Mouse (Mus musculus) neural tube, embryonic 13.5 days (tissue): ENCODE data around the gene Bcor. TPM values are rescaled to one million over a fixed set of nuclear protein-coding genes. Genes with fewer than 3 reads are reported as not detected.
A peak's percentile ranks its signal among the peaks of the same experiment; 100 is the strongest.

Experiments used
- ATAC-seq: fragments of 200-750 bp; cut with Nextera tagmentation; 2 replicates; pipeline ENCODE4 v1.8.0; 2017; ENCODE audit warnings: low read depth, mild to moderate bottlenecking, moderate TSS enrichment, moderate library complexity
- H3K27ac ChIP-seq: fragments of 300-500 bp; sonication (generic); replicated peaks from 2 replicates; pipeline ENCODE4 v1.5.1; 2015; ENCODE audit warnings: moderate library complexity, mild to moderate bottlenecking, inconsistent platforms
- H3K27me3 ChIP-seq: fragments of 300-500 bp; sonication (generic); 2 replicates; pipeline ENCODE4 v1.6.1; 2015; ENCODE audit warnings: mild to moderate bottlenecking, inconsistent platforms
- H3K36me3 ChIP-seq: fragments of 300-500 bp; sonication (generic); 2 replicates; pipeline ENCODE4 v1.6.1; 2015; ENCODE audit warnings: mild to moderate bottlenecking, inconsistent platforms
- H3K4me1 ChIP-seq: fragments of 300-500 bp; sonication (generic); replicated peaks from 2 replicates; pipeline ENCODE4 v1.6.1; 2015; ENCODE audit warnings: inconsistent platforms
- H3K4me2 ChIP-seq: fragments of 300-500 bp; sonication (generic); 2 replicates; pipeline ENCODE4 v1.6.1; 2015; ENCODE audit warnings: inconsistent platforms, mild to moderate bottlenecking, moderate library complexity
- H3K4me3 ChIP-seq: fragments of 300-500 bp; sonication (generic); 2 replicates; pipeline ENCODE4 v1.5.1; 2015; ENCODE audit warnings: mild to moderate bottlenecking, inconsistent platforms
- H3K9ac ChIP-seq: fragments of 300-500 bp; sonication (generic); 2 replicates; pipeline ENCODE4 v1.6.1; 2015; ENCODE audit warnings: moderate library complexity, mild to moderate bottlenecking, inconsistent platforms
- H3K9me3 ChIP-seq: fragments of 300-500 bp; sonication (generic); 2 replicates; pipeline ENCODE4 v1.6.1; 2016; ENCODE audit warnings: inconsistent platforms
- WGBS: fragments of 180-500 bp; shearing (Covaris S2); methylation state at CpG from one replicate; pipeline ENCODE4 v1.1.7; 2015; 5-methylcytosine and 5-hydroxymethylcytosine counted together
- polyA plus RNA-seq: library from polyadenylated mRNA; unstranded; fragments of >200 nt; fragmentation: Nextera tagmentation; extraction: Ambion mirVana; gene quantifications from 2 replicates; pipeline ENCODE4 v1.2.1, GENCODE M21; 2015

The Bcor gene
- polyA plus RNA-seq, 1 experiment from 2014 or later, result 18.4 TPM

- H3K9ac ChIP-seq, result peak overlapping the region; percentile 62
- no peak for ATAC-seq
- H3K9me3 ChIP-seq, result no peaks in the 10 kb centered on the region
- H3K27me3 ChIP-seq, result peaks cover 74% of the 10 kb centered on the region
- peak overlapping the region; percentile 30 for H3K4me3 ChIP-seq
- H3K27ac ChIP-seq, result peak overlapping the region; percentile 49; the same call in 1 of the 2 replicates
- under 1% methylated on average over 46 of the region's 51 CpGs for WGBS
- H3K36me3 ChIP-seq, result no peaks in the 10 kb centered on the region
- peak overlapping the region; percentile 56 for H3K4me2 ChIP-seq
- peaks cover 44% of the 10 kb centered on the region for H3K4me1 ChIP-seq
Observed at GRCm38 (mm10) chrX:12140086-12140740, 19.9 kb downstream of the Bcor start.

DNA sequence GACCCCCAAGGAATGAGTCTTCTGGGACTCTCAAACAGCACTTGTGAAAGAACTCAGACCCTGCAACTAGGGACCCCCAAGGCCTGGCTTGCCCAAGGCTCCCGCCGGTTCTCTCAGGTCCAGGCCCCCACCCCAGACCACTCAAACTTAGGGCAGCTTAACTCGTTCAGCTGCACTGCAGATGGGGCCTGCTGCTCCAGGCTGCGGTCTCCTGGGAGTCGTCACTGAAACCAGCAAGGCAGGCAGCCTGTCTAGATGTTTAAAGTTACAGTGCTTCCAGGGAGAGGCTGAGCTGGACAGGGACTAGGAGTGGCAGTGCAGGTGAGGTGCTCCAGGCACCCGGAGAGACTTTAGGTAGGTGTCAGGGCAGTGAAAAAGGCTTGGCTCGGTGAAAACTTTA lies 21.9 kb downstream of the Bcor start:
- peak overlapping the region; percentile 96; the same call in 1 of the 2 replicates for H3K27ac ChIP-seq
- WGBS, result 16% methylated on average over 7 of the region's 7 CpGs
- no peak overlapping the region for H3K9ac ChIP-seq
- no peak for ATAC-seq
- no peak overlapping the region for H3K4me2 ChIP-seq
- peaks cover 88% of the 10 kb centered on the region for H3K27me3 ChIP-seq
- H3K36me3 ChIP-seq, result no peaks in the 10 kb centered on the region
- H3K4me3 ChIP-seq, result no peak overlapping the region
- no peaks in the 10 kb centered on the region for H3K9me3 ChIP-seq
- peaks cover 58% of the 10 kb centered on the region for H3K4me1 ChIP-seq

- 2% methylated on average over 23 of the region's 25 CpGs for WGBS
- Histone ChIP-seq H3K36me3 (no peaks in the 10 kb centered on the region), H3K9me3 (no peaks in the 10 kb centered on the region), H3K9ac (peak overlapping the region; percentile 71), H3K4me2 (peak overlapping the region; percentile 69), H3K27ac (peak overlapping the region; percentile 96), H3K4me1 (peaks cover 61% of the 10 kb centered on the region), H3K27me3 (peaks cover 89% of the 10 kb centered on the region), H3K4me3 (peak overlapping the region; percentile 40)
- peak; percentile 13 for ATAC-seq
Observed at GRCm38 (mm10) chrX:12137121-12137521, 23.0 kb downstream of the Bcor start.

DNA sequence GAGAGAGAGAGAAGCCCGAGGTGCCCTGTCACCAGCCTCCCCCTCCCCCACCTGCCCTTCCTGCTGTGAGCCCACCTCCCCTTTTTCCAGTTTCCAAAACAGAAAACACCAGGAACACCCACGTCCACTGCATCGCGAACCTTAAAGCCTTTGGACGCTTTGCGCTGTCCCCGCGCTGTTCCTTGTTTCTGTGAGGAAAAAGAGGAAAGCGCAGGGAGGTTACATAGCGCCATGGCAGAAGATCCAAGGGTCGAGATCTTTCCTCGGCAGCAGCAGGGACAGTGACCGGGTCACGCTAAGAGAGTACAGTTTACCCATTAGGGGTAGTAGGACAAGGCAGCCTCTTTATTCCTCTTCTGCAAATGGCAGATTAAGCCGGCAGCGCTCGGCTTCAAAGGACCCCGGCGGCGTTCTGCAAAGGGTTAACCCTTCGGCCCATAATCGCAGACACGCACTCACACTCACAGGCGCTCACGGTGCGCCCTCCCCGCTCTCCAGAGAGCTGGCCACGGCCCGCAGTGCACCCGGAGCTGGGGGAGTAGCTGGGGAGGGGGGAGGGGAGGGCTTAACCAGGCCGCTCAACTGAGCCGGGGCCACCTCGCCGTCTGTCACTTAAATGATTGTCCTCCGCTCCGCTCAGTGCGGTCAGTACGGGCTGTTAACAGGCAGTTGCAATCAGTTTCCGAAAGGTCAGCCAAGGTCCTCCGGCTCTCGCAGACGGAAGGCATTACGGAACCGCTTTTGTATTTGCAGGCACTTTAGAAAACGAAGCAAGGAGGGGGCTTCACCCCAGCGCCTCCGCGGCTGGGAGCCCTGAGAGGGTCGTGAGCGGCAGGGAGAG lies 23.7 kb downstream of the Bcor start:
- H3K27ac ChIP-seq, result peak overlapping the region; percentile 96
- peak overlapping the region; percentile 71 for H3K9ac ChIP-seq
- peaks cover 88% of the 10 kb centered on the region for H3K27me3 ChIP-seq
- H3K4me3 ChIP-seq, result peak overlapping the region; percentile 40
- H3K36me3 ChIP-seq, result no peaks in the 10 kb centered on the region
- WGBS, result under 1% methylated on average over 47 of the region's 50 CpGs
- H3K4me1 ChIP-seq, result peaks cover 62% of the 10 kb centered on the region
- H3K9me3 ChIP-seq, result no peaks in the 10 kb centered on the region
- ATAC-seq, result peak; percentile 17; the same call in 1 of the 2 replicates
- H3K4me2 ChIP-seq, result peak overlapping the region; percentile 69

- peak; percentile 58 for ATAC-seq
- H3K27ac ChIP-seq, result peak overlapping the region; percentile 96
- peaks cover 70% of the 10 kb centered on the region for H3K4me1 ChIP-seq
- H3K9me3 ChIP-seq, result no peaks in the 10 kb centered on the region
- WGBS, result 1% methylated on average over 43 of the region's 75 CpGs
- peak overlapping the region; percentile 40 for H3K4me3 ChIP-seq
- peak overlapping the region; percentile 69 for H3K4me2 ChIP-seq
- peak overlapping the region; percentile 71 for H3K9ac ChIP-seq
- H3K36me3 ChIP-seq, result no peaks in the 10 kb centered on the region
- H3K27me3 ChIP-seq, result peaks cover 88% of the 10 kb centered on the region
Observed at GRCm38 (mm10) chrX:12135121-12136111, 24.7 kb downstream of the Bcor start.

DNA sequence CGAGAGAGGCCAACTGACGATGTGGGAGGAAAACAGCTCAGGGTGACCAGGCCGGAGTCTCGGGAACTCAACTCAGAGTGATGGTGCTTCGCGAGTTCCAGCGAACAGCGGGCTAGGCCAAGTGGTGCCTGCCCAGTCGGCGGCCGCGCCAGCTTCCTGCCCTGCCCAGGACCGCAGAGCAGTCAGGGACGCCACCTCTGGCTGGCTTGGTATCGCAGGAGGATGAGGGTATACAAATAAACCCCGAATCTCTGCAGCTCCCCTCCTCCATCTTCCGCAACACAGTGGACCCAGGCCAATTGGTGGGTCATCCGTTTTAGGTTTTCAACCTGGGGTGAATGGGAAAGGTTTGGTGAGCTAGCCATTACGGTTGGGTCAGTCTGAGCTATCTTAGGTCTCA lies 25.6 kb downstream of the Bcor start:
- WGBS, result 2% methylated on average over 19 of the region's 19 CpGs
- peaks cover 88% of the 10 kb centered on the region for H3K27me3 ChIP-seq
- no peaks in the 10 kb centered on the region for H3K36me3 ChIP-seq
- peak overlapping the region; percentile 96 for H3K27ac ChIP-seq
- no peak for ATAC-seq
- no peaks in the 10 kb centered on the region for H3K9me3 ChIP-seq
- peak overlapping the region; percentile 69 for H3K4me2 ChIP-seq
- H3K4me1 ChIP-seq, result peaks cover 70% of the 10 kb centered on the region
- H3K4me3 ChIP-seq, result peak overlapping the region; percentile 40; the same call in 1 of the 2 replicates
- peak overlapping the region; percentile 71 for H3K9ac ChIP-seq

DNA sequence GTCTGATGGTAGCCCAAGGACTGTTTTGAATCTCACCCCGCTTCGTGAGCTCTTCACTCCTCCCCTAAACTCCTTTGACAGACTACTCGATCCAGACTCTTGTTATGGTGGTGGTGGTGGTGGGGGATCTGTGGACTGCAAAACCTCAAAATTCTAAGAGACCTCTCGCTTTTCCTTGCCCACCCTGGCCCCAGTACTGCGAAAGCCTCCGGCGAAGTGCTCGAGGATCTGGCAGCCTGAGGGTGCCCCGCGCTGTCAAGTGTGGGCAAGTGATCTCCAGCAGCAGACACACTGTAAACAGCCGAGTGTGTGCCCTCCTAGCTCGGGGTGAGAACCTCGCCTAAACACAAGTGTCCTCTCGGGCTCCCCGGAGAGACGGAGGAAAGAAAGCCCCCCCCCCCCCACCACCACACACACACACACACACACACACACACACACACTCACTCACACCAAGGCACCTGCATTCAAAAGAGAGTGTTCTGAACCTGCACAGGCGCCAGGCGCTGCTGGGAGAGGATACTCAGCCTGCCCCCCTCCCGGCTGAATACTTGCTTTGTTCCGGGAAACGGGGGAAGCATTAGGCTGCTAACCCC lies 26.2 kb downstream of the Bcor start:
- H3K27ac ChIP-seq, result peak overlapping the region; percentile 96

DNA sequence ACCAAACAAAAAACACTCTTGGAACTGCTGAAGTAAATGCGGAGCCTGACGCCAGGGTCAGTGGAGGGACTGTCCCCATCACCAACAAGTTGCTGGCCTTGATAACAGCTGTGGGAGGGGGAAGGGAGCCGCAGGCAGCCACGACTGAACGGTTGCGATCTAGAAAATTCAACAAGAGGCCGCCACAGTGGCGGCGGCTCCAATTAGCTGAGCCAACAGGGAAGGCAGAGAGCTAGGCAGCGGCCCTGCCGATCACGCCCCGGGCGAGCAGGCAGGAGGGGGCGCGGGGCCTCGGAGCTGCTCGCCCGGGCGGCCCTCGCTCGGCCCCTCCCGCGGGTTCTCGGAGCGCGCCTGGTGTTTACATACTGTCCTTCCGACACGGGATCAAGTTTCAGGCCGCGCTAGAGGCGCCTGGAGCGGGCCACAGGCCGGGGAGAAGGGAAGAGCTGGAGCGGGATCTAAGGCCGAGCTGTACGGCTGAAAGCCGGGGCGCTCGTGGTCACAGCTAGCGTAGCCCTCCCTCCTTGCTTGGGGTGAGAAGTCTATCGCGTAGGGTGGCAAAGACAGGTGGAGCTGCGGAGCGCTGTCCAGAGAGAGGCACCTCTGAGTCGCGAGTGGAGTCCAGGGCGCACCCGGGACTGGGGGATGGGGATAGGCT lies 26.8 kb downstream of the Bcor start:
- no peaks in the 10 kb centered on the region for H3K36me3 ChIP-seq
- H3K4me1 ChIP-seq, result peaks cover 73% of the 10 kb centered on the region
- peak overlapping the region; percentile 69 for H3K4me2 ChIP-seq
- H3K27me3 ChIP-seq, result peaks cover 88% of the 10 kb centered on the region
- H3K4me3 ChIP-seq, result peak overlapping the region; percentile 28
- WGBS, result 1% methylated on average over 48 of the region's 49 CpGs
- H3K9ac ChIP-seq, result peak overlapping the region; percentile 64
- H3K27ac ChIP-seq, result peak overlapping the region; percentile 65
- no peaks in the 10 kb centered on the region for H3K9me3 ChIP-seq
- ATAC-seq, result peak; percentile 7; the same call in 1 of the 2 replicates

More for the DNA sequence above, 26.2 kb downstream of the Bcor start:
- WGBS, result 2% methylated on average over 20 of the region's 21 CpGs
- Histone ChIP-seq H3K4me3 (peak overlapping the region; percentile 28), H3K27me3 (peaks cover 89% of the 10 kb centered on the region), H3K4me2 (peak overlapping the region; percentile 69), H3K9ac (peak overlapping the region; percentile 64), H3K36me3 (no peaks in the 10 kb centered on the region), H3K4me1 (peaks cover 72% of the 10 kb centered on the region), H3K9me3 (no peaks in the 10 kb centered on the region)
- ATAC-seq, result no peak

DNA sequence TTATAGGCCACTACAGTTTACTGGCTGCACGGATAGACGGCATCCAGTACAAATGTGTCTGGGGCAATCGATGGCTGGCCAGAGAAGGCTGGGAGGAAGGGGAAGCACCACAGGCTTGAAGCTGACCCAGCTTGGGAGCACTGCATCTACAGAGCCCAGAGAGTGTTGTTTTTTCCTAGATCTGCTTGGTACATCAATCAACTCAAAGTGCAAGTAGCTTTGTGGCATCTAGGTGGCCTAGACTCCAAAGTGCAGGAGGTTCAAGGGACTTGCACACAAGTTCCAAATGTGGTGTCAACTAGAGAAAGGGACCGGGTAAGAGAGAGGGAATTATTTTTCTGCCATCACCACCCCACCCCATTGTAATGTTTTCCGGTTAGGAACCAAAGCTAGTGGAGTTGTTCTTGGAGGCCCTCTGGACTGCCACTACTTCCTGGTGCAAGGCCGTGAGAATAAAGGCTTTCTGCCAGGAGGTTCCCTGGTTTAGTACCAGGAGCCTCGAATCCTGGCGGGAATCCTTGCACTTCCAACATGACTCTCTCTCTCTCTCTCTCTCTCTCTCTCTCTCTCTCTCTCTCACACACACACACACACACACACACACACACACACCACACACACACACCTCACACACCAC lies 27.5 kb downstream of the Bcor start:
- peaks cover 87% of the 10 kb centered on the region for H3K27me3 ChIP-seq
- H3K4me3 ChIP-seq, result no peak overlapping the region
- no peaks in the 10 kb centered on the region for H3K36me3 ChIP-seq
- H3K9me3 ChIP-seq, result no peaks in the 10 kb centered on the region
- no peak overlapping the region for H3K27ac ChIP-seq
- no peak for ATAC-seq
- peak overlapping the region; percentile 69; the same call in 1 of the 2 replicates for H3K4me2 ChIP-seq
- H3K9ac ChIP-seq, result no peak overlapping the region
- WGBS, result 30% methylated on average over 8 of the region's 8 CpGs
- H3K4me1 ChIP-seq, result peaks cover 66% of the 10 kb centered on the region
